Mouse (Mus musculus) forebrain, embryonic 10.5 days (tissue): ENCODE measurements around the gene Cog8. TPM values are rescaled to one million over a fixed set of nuclear protein-coding genes. Genes with fewer than 3 reads are reported as not detected.

Source experiments
- microRNA-seq: library from miRNA; unstranded; fragments of <30 nt; microRNA quantifications from one replicate; pipeline ENCODE4, GENCODE M21; 2017
- polyA plus RNA-seq: library from polyadenylated mRNA; unstranded; fragments of >200 nt; fragmentation: Nextera tagmentation; extraction: Ambion mirVana; gene quantifications from 2 replicates; pipeline ENCODE4 v1.2.1, GENCODE M21; 2016

The Cog8 gene
- polyA plus RNA-seq, 1 experiment from 2014 or later = 32.8 TPM

Small RNAs within 50 kb of the gene (microRNA-seq; reads per million reads assigned to microRNA genes)
- gene Mir7075 = 0.90 reads per million

Other genes starting within 250 kb of the Cog8 start
- 0.25 and 0.26 TPM in 2 replicates for gene Has3, start 186.4 kb downstream of the Cog8 start, polyA plus RNA-seq
- gene Utp4, start 163.1 kb downstream of the Cog8 start, polyA plus RNA-seq = 96.5 and 105 TPM in 2 replicates
- gene Sntb2, start 120.9 kb downstream of the Cog8 start, polyA plus RNA-seq = 7.4 and 7.7 TPM in 2 replicates
- 67.6 and 69.5 TPM in 2 replicates for gene Vps4a, start 25.5 kb downstream of the Cog8 start, polyA plus RNA-seq
- gene Pdf, start 8.1 kb downstream of the Cog8 start, polyA plus RNA-seq = 46.6 and 52.1 TPM in 2 replicates
- 128 and 138 TPM in 2 replicates for gene Nip7, start 188 bp upstream of the Cog8 start, polyA plus RNA-seq
- not detected in 2 replicates for gene Tmed6, start 9.0 kb upstream of the Cog8 start, polyA plus RNA-seq
- 17.0 and 19.6 TPM in 2 replicates for gene Terf2, start 39.9 kb upstream of the Cog8 start, polyA plus RNA-seq
- 169 and 173 TPM in 2 replicates for gene Cyb5b, start 94.0 kb upstream of the Cog8 start, polyA plus RNA-seq
- gene Nfat5, start 236.8 kb upstream of the Cog8 start, polyA plus RNA-seq = 7.6 and 7.8 TPM in 2 replicates